Comparison of ENCODE assay signal across 28 mouse cellular contexts in the genomic region with DNA sequence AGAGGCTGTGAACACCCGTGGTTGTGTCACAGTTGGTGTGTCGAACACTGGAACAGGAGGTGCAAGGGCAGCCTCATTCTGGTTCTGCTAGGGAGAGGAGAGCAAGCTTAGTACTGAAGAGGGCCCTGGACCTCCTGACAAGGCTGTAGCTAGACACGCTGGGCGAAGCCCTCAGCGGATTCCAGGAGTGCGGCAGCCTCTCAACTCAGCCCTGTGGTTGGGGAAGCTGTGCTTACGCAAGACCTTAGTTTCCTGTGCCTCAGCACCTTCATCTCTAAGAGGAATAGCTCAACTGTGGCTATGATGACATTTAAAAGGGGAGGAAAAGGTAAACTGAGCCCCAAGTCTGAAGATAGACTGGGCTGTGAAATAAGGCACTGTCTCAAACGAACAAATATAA. TPM values are rescaled to one million over a fixed set of nuclear protein-coding genes. Genes with fewer than 3 reads are reported as not detected.
DNase-seq lines count a peak whose midpoint lies in the region; ATAC-seq lines count a peak whose summit lies in the region.
"Had no signal": no experiment of that assay in that cellular context is flagged by ENCODE, and none has a peak within 500 bp of the region (broad histone marks: within the 10 kb centered on the region; RNA-seq: fewer than 3 reads in every experiment).

No protein-coding gene starts in this region.

- H3K9me3 ChIP-seq in liver, embryonic 11.5 days (ENCODE audit: control insufficient read depth, low read length), result no peaks in the 10 kb centered on the region
- no peaks in the 10 kb centered on the region for H3K9me3 ChIP-seq in liver, embryonic 16.5 days (replicated peaks; ENCODE audit: control insufficient read depth, low read length)
- H3K9me3 ChIP-seq in hindbrain, embryonic 10.5 days, result no peaks in the 10 kb centered on the region
- no peaks in the 10 kb centered on the region for H3K9me3 ChIP-seq in heart, embryonic 11.5 days (replicated peaks; ENCODE audit: control insufficient read depth, low read length)
- H3K9me3 ChIP-seq: embryonic facial prominence, embryonic 10.5 days; forebrain, embryonic 12.5 days; G1E; heart, embryonic 15.5 days; hindbrain, embryonic 12.5 days; midbrain, embryonic 15.5 days had no signal

- no peaks in the 10 kb centered on the region for H3K4me1 ChIP-seq in liver, embryonic 11.5 days (replicated peaks; ENCODE audit: control insufficient read depth, insufficient read depth, low read length)
- no peaks in the 10 kb centered on the region; the same call in none of the 2 replicates for H3K4me1 ChIP-seq in liver, embryonic 16.5 days (ENCODE audit: control insufficient read depth, low read depth, low read length)
- no peaks in the 10 kb centered on the region for H3K4me1 ChIP-seq in hindbrain, embryonic 10.5 days (replicated peaks)
- no peaks in the 10 kb centered on the region for H3K4me1 ChIP-seq in heart, embryonic 11.5 days (ENCODE audit: control insufficient read depth, insufficient read depth, low read length)
- H3K4me1 ChIP-seq: embryonic facial prominence, embryonic 10.5 days; forebrain, embryonic 12.5 days; heart, embryonic 15.5 days; hindbrain, embryonic 12.5 days; midbrain, embryonic 15.5 days had no signal

- H3K27me3 ChIP-seq in liver, embryonic 11.5 days (replicated peaks; ENCODE audit: control insufficient read depth, insufficient read depth, low read length), result no peaks in the 10 kb centered on the region
- no peaks in the 10 kb centered on the region for H3K27me3 ChIP-seq in liver, embryonic 16.5 days (ENCODE audit: control insufficient read depth, insufficient read depth, low read depth, low read length)
- H3K27me3 ChIP-seq in hindbrain, embryonic 10.5 days (ENCODE audit: insufficient read depth, poor library complexity, severe bottlenecking), result no peaks in the 10 kb centered on the region
- no peaks in the 10 kb centered on the region for H3K27me3 ChIP-seq in heart, embryonic 11.5 days (ENCODE audit: control insufficient read depth, insufficient read depth, low read length)
- H3K27me3 ChIP-seq: forebrain, embryonic 12.5 days; heart, embryonic 15.5 days; hindbrain, embryonic 12.5 days; midbrain, embryonic 15.5 days had no signal

- peak; percentile 36 for DNase-seq in liver
- DNase-seq in liver, embryonic 11.5 days (ENCODE audit: low spot score), result no peak
- peak; percentile 57 for DNase-seq in lung, postnatal 25 days (ENCODE audit: low spot score)
- peak; percentile 76 for DNase-seq in yolk sac, embryonic 10.5 days (ENCODE audit: low spot score)
- DNase-seq in hindbrain, embryonic 10.5 days (ENCODE audit: low spot score), result no peak
- no peak for DNase-seq in left cerebral cortex, postnatal 4 days
- DNase-seq: adrenal gland, postnatal 10 days; cerebellum, adult 2 months; gastrocnemius, adult 2 months; heart, adult 2 months; kidney, adult 2 months; kidney, postnatal 36 days; layer of hippocampus, adult 9-11 months; thymus, postnatal 25 days had no signal

- H3K4me3 ChIP-seq in liver, embryonic 11.5 days (ENCODE audit: low read depth, low read length), result no peak overlapping the region
- H3K4me3 ChIP-seq in liver, embryonic 16.5 days (ENCODE audit: low read depth, low read length), result no peak overlapping the region
- no peak overlapping the region for H3K4me3 ChIP-seq in hindbrain, embryonic 10.5 days
- H3K4me3 ChIP-seq in heart, embryonic 11.5 days (ENCODE audit: low read depth, low read length), result no peak overlapping the region
- H3K4me3 ChIP-seq: embryonic facial prominence, embryonic 10.5 days; forebrain, embryonic 12.5 days; gastrocnemius, adult 2 months; heart, adult 2 months; heart, embryonic 15.5 days; hindbrain, embryonic 12.5 days; midbrain, embryonic 15.5 days; myocyte had no signal

- WGBS in liver, embryonic 11.5 days, result 75% methylated on average over 8 of the region's 8 CpGs
- 57% methylated on average over 8 of the region's 8 CpGs for WGBS in liver, embryonic 16.5 days (ENCODE audit: insufficient replicate concordance)
- 93% methylated on average over 8 of the region's 8 CpGs for WGBS in hindbrain, embryonic 10.5 days
- 89% methylated on average over 8 of the region's 8 CpGs for WGBS in heart, embryonic 11.5 days (ENCODE audit: insufficient replicate concordance)

- peaks cover 33% of the 10 kb centered on the region for H3K36me3 ChIP-seq in liver, embryonic 11.5 days (ENCODE audit: control insufficient read depth, insufficient read depth, low read length)
- H3K36me3 ChIP-seq in liver, embryonic 16.5 days (ENCODE audit: control insufficient read depth, insufficient read depth), result peaks cover 23% of the 10 kb centered on the region
- H3K36me3 ChIP-seq in hindbrain, embryonic 10.5 days, result peaks cover 76% of the 10 kb centered on the region
- peaks cover 31% of the 10 kb centered on the region for H3K36me3 ChIP-seq in heart, embryonic 11.5 days (ENCODE audit: control insufficient read depth, insufficient read depth, low read length)

- H3K27ac ChIP-seq in liver, embryonic 11.5 days (ENCODE audit: low read depth, low read length), result no peak overlapping the region
- peak overlapping the region; percentile 10; the same call in 1 of the 2 replicates for H3K27ac ChIP-seq in liver, embryonic 16.5 days (ENCODE audit: low read length)
- H3K27ac ChIP-seq in hindbrain, embryonic 10.5 days, result no peak overlapping the region
- H3K27ac ChIP-seq in heart, embryonic 11.5 days (ENCODE audit: low read depth, low read length), result no peak overlapping the region
- H3K27ac ChIP-seq: embryonic facial prominence, embryonic 10.5 days; forebrain, embryonic 12.5 days; gastrocnemius, adult 2 months; heart, adult 2 months; heart, embryonic 15.5 days; hindbrain, embryonic 12.5 days; midbrain, embryonic 15.5 days had no signal

- H3K4me2 ChIP-seq in liver, embryonic 11.5 days, result no peak overlapping the region
- no peak overlapping the region for H3K4me2 ChIP-seq in liver, embryonic 16.5 days (ENCODE audit: low read depth, low read length)
- no peak overlapping the region for H3K4me2 ChIP-seq in heart, embryonic 11.5 days
- H3K4me2 ChIP-seq: forebrain, embryonic 12.5 days; heart, embryonic 15.5 days; hindbrain, embryonic 12.5 days; midbrain, embryonic 15.5 days had no signal

- no peak for ATAC-seq in liver, embryonic 11.5 days (replicated peaks; ENCODE audit: low FRiP score)
- peak; percentile 67 for ATAC-seq in liver, embryonic 16.5 days (ENCODE audit: low read depth)
- ATAC-seq in heart, embryonic 11.5 days (replicated peaks; ENCODE audit: insufficient number of reproducible peaks, low FRiP score, low TSS enrichment), result no peak
- ATAC-seq: activated CD4-positive, CD25-positive, alpha-beta regulatory T cell, adult 4 months; inflammation-experienced regulatory T-cells, adult 6 months; midbrain, embryonic 15.5 days had no signal

- intact Hi-C loops in left cerebral cortex, postnatal 4 days (cut with DNase I), result loop anchor here (5.0 kb wide), 1 partner anchor 58 kb away; no protein-coding TSS in a partner anchor

- no peak overlapping the region for H3K9ac ChIP-seq in liver, embryonic 11.5 days (ENCODE audit: low read depth, low read length)
- H3K9ac ChIP-seq in liver, embryonic 16.5 days (ENCODE audit: low read depth, low read length), result no peak overlapping the region
- H3K9ac ChIP-seq in heart, embryonic 11.5 days (ENCODE audit: low read depth, low read length), result no peak overlapping the region
- H3K9ac ChIP-seq: forebrain, embryonic 12.5 days; heart, embryonic 15.5 days; hindbrain, embryonic 12.5 days; midbrain, embryonic 15.5 days had no signal

RNA-seq across cellular contexts. Expression of a gene that starts 14.3 kb away (rescaled TPM):
- polyA plus RNA-seq in liver, embryonic 11.5 days (2014; fragmentation: Nextera tagmentation; extraction: Ambion mirVana), result 13.5 and 15.9 TPM in 2 replicates
- polyA plus RNA-seq in liver, embryonic 16.5 days (2015; fragmentation: Nextera tagmentation; extraction: Ambion mirVana), result 46.0 and 53.4 TPM in 2 replicates
- 0.24 and 0.50 TPM in 2 replicates for polyA plus RNA-seq in hindbrain, embryonic 10.5 days (2016; fragmentation: Nextera tagmentation; extraction: Ambion mirVana)
- polyA plus RNA-seq in heart, embryonic 11.5 days (2014; fragmentation: Nextera tagmentation; extraction: Ambion mirVana), result 0.50 and 0.56 TPM in 2 replicates
- total RNA-seq in left cerebral cortex, postnatal 4 days (2021), result not detected
- total RNA-seq: gastrocnemius, adult 2 months; heart, adult 2 months; left cerebral cortex, postnatal 10 days; megakaryocyte-erythroid progenitor cell, adult 5-6 weeks had no signal
- polyA plus RNA-seq: G1E; heart, adult 2 months had no signal

RNA-seq across cellular contexts. Expression of a gene that starts 30.2 kb away (rescaled TPM):
- polyA plus RNA-seq in liver, embryonic 11.5 days (2014; fragmentation: Nextera tagmentation; extraction: Ambion mirVana), result 38.8 and 46.0 TPM in 2 replicates
- 13.1 and 14.3 TPM in 2 replicates for polyA plus RNA-seq in liver, embryonic 16.5 days (2015; fragmentation: Nextera tagmentation; extraction: Ambion mirVana)
- 58.4 and 63.5 TPM in 2 replicates for polyA plus RNA-seq in hindbrain, embryonic 10.5 days (2016; fragmentation: Nextera tagmentation; extraction: Ambion mirVana)
- 29.1 and 30.1 TPM in 2 replicates for polyA plus RNA-seq in heart, embryonic 11.5 days (2014; fragmentation: Nextera tagmentation; extraction: Ambion mirVana)
- total RNA-seq in left cerebral cortex, postnatal 4 days (2021), result 10 to 100 TPM; 31.5 to 33.8 TPM

RNA-seq across cellular contexts. Expression of a gene that starts 30.4 kb away (rescaled TPM):
- polyA plus RNA-seq in liver, embryonic 11.5 days (2014; fragmentation: Nextera tagmentation; extraction: Ambion mirVana), result 111 and 123 TPM in 2 replicates
- polyA plus RNA-seq in liver, embryonic 16.5 days (2015; fragmentation: Nextera tagmentation; extraction: Ambion mirVana), result 72.1 and 76.1 TPM in 2 replicates
- 72.8 and 83.9 TPM in 2 replicates for polyA plus RNA-seq in hindbrain, embryonic 10.5 days (2016; fragmentation: Nextera tagmentation; extraction: Ambion mirVana)
- polyA plus RNA-seq in heart, embryonic 11.5 days (2014; fragmentation: Nextera tagmentation; extraction: Ambion mirVana), result 111 and 130 TPM in 2 replicates
- total RNA-seq in left cerebral cortex, postnatal 4 days (2021), result 10 to 100 TPM; 67.0 to 67.3 TPM

RNA-seq across cellular contexts. Expression of a gene that starts 37.9 kb away (rescaled TPM):
- polyA plus RNA-seq in liver, embryonic 11.5 days (2014; fragmentation: Nextera tagmentation; extraction: Ambion mirVana), result 59.5 and 61.1 TPM in 2 replicates
- polyA plus RNA-seq in liver, embryonic 16.5 days (2015; fragmentation: Nextera tagmentation; extraction: Ambion mirVana), result 179 and 195 TPM in 2 replicates
- 1.2 TPM in 2 replicates for polyA plus RNA-seq in hindbrain, embryonic 10.5 days (2016; fragmentation: Nextera tagmentation; extraction: Ambion mirVana)
- polyA plus RNA-seq in heart, embryonic 11.5 days (2014; fragmentation: Nextera tagmentation; extraction: Ambion mirVana), result 2.3 TPM in 2 replicates
- under 1 TPM in 1 of 2 experiments, not detected in 1; 0.80 TPM for total RNA-seq in left cerebral cortex, postnatal 4 days (2021)
- total RNA-seq: gastrocnemius, adult 2 months had no signal
- polyA plus RNA-seq: activated CD4-positive, CD25-positive, alpha-beta regulatory T cell, adult 4 months; cerebellum, adult 2 months; G1E; inflammation-experienced regulatory T-cells, adult 6 months; myocyte; neural tube, embryonic 14.5 days had no signal

RNA-seq across cellular contexts. Expression of a gene that starts 49.2 kb away (rescaled TPM):
- polyA plus RNA-seq in liver, embryonic 11.5 days (2014; fragmentation: Nextera tagmentation; extraction: Ambion mirVana), result 2.9 and 3.8 TPM in 2 replicates
- 10.9 and 11.0 TPM in 2 replicates for polyA plus RNA-seq in liver, embryonic 16.5 days (2015; fragmentation: Nextera tagmentation; extraction: Ambion mirVana)
- 0.10 and 0.34 TPM in 2 replicates for polyA plus RNA-seq in hindbrain, embryonic 10.5 days (2016; fragmentation: Nextera tagmentation; extraction: Ambion mirVana)
- polyA plus RNA-seq in heart, embryonic 11.5 days (2014; fragmentation: Nextera tagmentation; extraction: Ambion mirVana), result not detected in 2 replicates
- under 1 TPM in 1 of 2 experiments, not detected in 1; 0.20 TPM for total RNA-seq in left cerebral cortex, postnatal 4 days (2021)
- total RNA-seq: gastrocnemius, adult 2 months; left cerebral cortex, postnatal 10 days; megakaryocyte-erythroid progenitor cell, adult 5-6 weeks had no signal
- polyA plus RNA-seq: activated CD4-positive, CD25-positive, alpha-beta regulatory T cell, adult 4 months; G1E; hindbrain, embryonic 12.5 days; inflammation-experienced regulatory T-cells, adult 6 months; midbrain, embryonic 15.5 days; neural tube, embryonic 14.5 days had no signal

Comparison
In these comparisons a context has a peak if more than half of its experiments do, and no peak if none do; other contexts are left out.
1. DNase-seq: peak in liver (single experiment), lung, postnatal 25 days (single experiment) and yolk sac, embryonic 10.5 days (single experiment); none in liver, embryonic 11.5 days (single experiment), hindbrain, embryonic 10.5 days (single experiment) and left cerebral cortex, postnatal 4 days (single experiment).